Mouse (Mus musculus) brain, embryonic 14.5 days (tissue): ENCODE data around the gene Palm. TPM values are rescaled to one million over a fixed set of nuclear protein-coding genes. Genes with fewer than 3 reads are reported as not detected.

ENCODE experiments used
- DNase-seq: peaks from one replicate; pipeline ENCODE4 v3.0.0-alpha.2; 2011; ENCODE audit warnings: low read depth
- CTCF ChIP-seq: fragments of 200-500 bp; IDR thresholded peaks from 2 replicates; pipeline ENCODE4 v1.5.1; 2012; ENCODE audit warnings: inconsistent platforms, mild to moderate bottlenecking, moderate library complexity, borderline replicate concordance; ENCODE audit not compliant: insufficient read depth, insufficient read length; ENCODE audit errors: extremely low read depth
- POLR2A ChIP-seq: fragments of 200-500 bp; IDR thresholded peaks from 2 replicates; pipeline ENCODE4 v1.6.1; 2012; ENCODE audit warnings: mild to moderate bottlenecking, inconsistent platforms, borderline replicate concordance; ENCODE audit not compliant: poor library complexity, insufficient read depth, insufficient read length, severe bottlenecking; ENCODE audit errors: extremely low read depth
- polyA plus RNA-seq: library from polyadenylated mRNA; depleted of rRNA; stranded (reverse); fragments of >200 nt; gene quantifications from 2 replicates; pipeline ENCODE4 v1.2.3, GENCODE M21; 2012

The Palm gene
- polyA plus RNA-seq, 1 experiment = 219 TPM

GRCm38 (mm10) chr10:79856280-79856679 lies 62.9 kb downstream of the Palm start:
- TF ChIP-seq POLR2A = no peak
- TF ChIP-seq CTCF = no peak
- no peak for DNase-seq

- DNase-seq = no peak
These were observed 63.5 kb downstream of the Palm start for GRCm38 (mm10) chr10:79856704-79857451.

GRCm38 (mm10) chr10:79857452-79857811 lies 64.1 kb downstream of the Palm start:
- DNase-seq = peak; percentile 75
- TF ChIP-seq POLR2A (no peak), CTCF (no peak)

More at GRCm38 (mm10) chr10:79856704-79857451, 63.5 kb downstream of the Palm start:
- TF ChIP-seq POLR2A = no peak
- no peak for TF ChIP-seq CTCF

- no peak for DNase-seq
- TF ChIP-seq POLR2A (no peak), CTCF (no peak)
These were observed 64.5 kb downstream of the Palm start for GRCm38 (mm10) chr10:79857894-79858293.

- DNase-seq = peak; percentile 94
- TF ChIP-seq POLR2A (no peak), CTCF (no peak)
These were observed 65.2 kb downstream of the Palm start for GRCm38 (mm10) chr10:79858416-79859074.

- no peak for TF ChIP-seq CTCF
- no peak for TF ChIP-seq POLR2A
- no peak for DNase-seq
These were observed 65.7 kb downstream of the Palm start for GRCm38 (mm10) chr10:79859116-79859515.

GRCm38 (mm10) chr10:79860079-79860911 lies 66.9 kb downstream of the Palm start:
- TF ChIP-seq CTCF (no peak), POLR2A (no peak)
- no peak for DNase-seq

GRCm38 (mm10) chr10:79861230-79862048 lies 68.1 kb downstream of the Palm start:
- DNase-seq = no peak
- no peak for TF ChIP-seq CTCF

GRCm38 (mm10) chr10:79862049-79862788 lies 68.8 kb downstream of the Palm start:
- DNase-seq = no peak
- no peak for TF ChIP-seq POLR2A
- TF ChIP-seq CTCF = no peak

GRCm38 (mm10) chr10:79862925-79863324 lies 69.6 kb downstream of the Palm start:
- no peak for DNase-seq
- TF ChIP-seq POLR2A = no peak
- no peak for TF ChIP-seq CTCF
